Mouse (Mus musculus): ENCODE measurements around the gene Etv2. TPM values are rescaled to one million over a fixed set of nuclear protein-coding genes. Genes with fewer than 3 reads are reported as not detected.

The Etv2 gene
- polyA plus RNA-seq, 1 experiment = not detected

GRCm38 (mm10) chr7:30590927-30591604, 44.6 kb downstream of the Etv2 start:
- H3K27ac ChIP-seq (ENCODE audit: insufficient read depth, low read length) = no peak overlapping the region
- H3K4me3 ChIP-seq (ENCODE audit: insufficient read depth, low read length) = no peak overlapping the region
- peaks cover 5% of the 10 kb centered on the region; the same call in 1 of the 2 replicates for H3K4me1 ChIP-seq (ENCODE audit: control insufficient read depth, insufficient read depth, low read length)
- no peak for TF ChIP-seq CTCF (IDR thresholded peaks at IDR 0.05; ENCODE audit: borderline replicate concordance, insufficient read depth, low read length)
- no peak for TF ChIP-seq POLR2A (IDR thresholded peaks at IDR 0.05; ENCODE audit: low read depth, low read length)

DNA sequence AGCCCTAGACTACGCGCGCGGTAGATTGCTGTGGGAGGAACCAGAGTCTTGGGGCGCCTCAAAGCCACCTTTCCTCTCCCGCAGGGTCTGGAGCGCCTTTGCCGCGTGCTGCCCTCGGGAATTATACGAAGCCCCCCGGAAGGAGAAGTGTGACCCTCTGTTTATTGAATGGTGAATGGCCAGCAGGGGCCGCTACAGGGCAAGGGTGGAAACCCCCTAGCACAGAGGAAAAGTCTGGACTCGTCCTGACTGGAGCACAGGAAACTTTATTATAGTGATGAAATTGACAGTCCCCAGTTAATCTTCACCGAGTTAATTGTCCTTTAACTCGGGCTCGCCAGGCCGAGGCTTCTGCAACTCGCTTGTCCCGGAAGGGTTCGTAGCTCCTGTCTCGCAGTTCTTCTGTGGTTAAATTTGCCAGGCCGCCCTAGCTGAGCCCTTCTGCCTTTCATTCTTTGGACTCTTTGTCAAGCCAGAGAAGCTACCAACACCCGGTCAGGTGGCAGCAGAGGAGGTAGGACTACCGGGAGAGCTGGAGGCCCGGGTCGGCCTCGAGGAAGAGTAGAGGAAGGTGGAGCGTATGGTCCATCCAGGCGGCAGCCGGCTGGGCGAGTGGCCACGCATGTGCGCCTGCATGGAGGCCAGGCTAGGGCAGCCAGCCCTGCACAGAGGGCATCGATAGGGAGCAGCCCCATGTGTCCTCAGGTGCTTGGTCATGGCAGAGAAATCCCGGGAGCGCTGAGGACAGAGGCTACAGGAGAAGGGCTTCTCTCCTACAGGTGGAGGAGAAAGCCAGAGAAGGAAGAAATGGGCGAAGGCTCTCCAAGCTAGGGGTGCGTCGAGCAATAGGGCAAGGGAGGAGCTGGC, 46.0 kb downstream of the Etv2 start:
- Histone ChIP-seq H3K4me3 (ENCODE audit: insufficient read depth, low read length) (peak overlapping the region; percentile 62), H3K27ac (ENCODE audit: insufficient read depth, low read length) (peak overlapping the region; percentile 34)
- TF ChIP-seq POLR2A (IDR thresholded peaks at IDR 0.05; ENCODE audit: low read depth, low read length) (no peak), CTCF (IDR thresholded peaks at IDR 0.05; ENCODE audit: borderline replicate concordance, insufficient read depth, low read length) (peak; percentile 55)

DNA sequence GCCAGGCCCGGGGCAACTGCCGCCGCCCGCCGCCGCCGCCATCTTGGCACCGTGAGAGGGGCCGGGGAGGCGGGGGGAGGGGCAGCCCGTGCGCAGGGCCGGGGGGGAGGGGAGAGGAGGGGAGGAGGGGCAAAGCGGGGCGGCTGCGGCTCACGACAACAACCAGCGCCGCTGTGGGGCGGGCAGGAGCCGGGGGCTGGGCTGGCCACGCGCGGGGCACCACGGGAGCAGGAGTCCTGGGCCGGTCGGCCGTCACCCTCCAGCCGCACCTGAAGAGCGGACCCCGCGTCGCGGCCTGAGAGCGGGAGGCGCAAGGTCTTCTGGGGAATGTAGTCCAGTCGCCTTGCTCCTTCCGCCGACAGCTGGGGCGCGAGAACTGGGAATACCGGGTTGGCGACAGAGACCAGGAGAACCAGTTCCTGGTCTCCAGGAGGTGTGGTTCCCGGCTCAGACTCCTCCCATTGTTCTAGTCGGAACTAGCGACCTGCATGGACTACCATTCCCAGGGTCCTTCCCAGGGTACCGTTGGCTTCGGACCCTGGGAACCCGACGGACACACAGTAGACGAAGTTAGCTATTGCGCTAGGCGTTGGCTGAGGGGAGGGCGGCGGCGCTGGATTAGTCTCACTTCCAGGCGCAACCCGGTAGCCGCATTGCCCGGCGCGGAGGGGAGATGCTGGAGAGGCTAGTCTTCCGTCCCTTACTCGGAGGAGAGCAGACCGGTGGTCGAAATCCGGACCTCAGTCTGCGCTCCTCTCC, 46.8 kb downstream of the Etv2 start, which contains the start of gene Kmt2b:
Gene Kmt2b (minus strand): TSS at position 51 of the 759 bp plus-strand sequence.
- Histone ChIP-seq H3K4me3 (ENCODE audit: insufficient read depth, low read length) (peak within 1 kb of the TSS; percentile 94), H3K4me1 (ENCODE audit: control insufficient read depth, insufficient read depth, low read length) (peaks cover 5% of the 10 kb centered on the region; the same call in 1 of the 2 replicates), H3K27ac (ENCODE audit: insufficient read depth, low read length) (peak within 1 kb of the TSS; percentile 66)
- peak; percentile 89 for TF ChIP-seq POLR2A (IDR thresholded peaks at IDR 0.05; ENCODE audit: low read depth, low read length)
- TF ChIP-seq CTCF (IDR thresholded peaks at IDR 0.05; ENCODE audit: borderline replicate concordance, insufficient read depth, low read length) = no peak

More for the DNA sequence above, 46.0 kb downstream of the Etv2 start:
- H3K4me1 ChIP-seq (ENCODE audit: control insufficient read depth, insufficient read depth, low read length) = peaks cover 5% of the 10 kb centered on the region; the same call in 1 of the 2 replicates

DNA sequence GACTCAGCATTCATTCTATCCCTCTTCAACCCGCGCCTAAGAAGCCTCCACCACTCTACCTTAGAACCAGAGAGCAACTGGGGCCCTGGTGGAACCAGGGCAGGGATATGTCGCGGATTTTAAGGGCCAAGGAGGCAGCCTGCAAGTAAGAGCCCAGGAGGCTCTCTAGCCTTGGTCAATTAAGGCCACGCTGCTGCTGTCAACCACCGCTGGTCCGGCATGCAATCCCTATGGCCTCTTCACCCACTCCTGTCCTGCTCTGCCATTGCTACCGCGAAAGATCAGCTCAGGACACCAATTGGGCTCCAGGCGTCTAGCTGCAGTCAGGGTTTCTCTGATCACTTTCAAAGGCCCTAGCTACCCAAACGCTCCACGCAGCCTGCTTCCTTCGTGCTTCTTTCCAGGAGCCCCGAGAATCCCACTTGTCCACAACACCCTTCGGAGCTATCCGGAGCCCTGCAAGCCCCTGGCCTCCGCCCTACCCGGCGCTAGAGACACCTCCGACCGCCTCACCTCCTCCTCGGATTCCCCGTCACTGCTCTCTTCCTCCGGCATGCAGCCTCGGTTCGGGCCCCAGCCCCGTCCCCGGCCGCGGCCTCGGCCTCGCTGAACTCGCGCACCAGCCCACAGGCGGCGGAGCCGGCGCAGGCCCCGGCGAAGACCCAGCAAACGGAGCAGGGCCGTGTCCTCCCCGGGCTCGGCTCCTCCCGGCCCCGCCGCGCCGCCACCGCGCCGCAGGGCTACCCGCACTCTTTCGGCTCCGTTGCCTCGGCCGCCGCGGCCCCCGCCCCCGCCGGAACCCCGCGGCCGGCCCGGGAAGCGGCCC, 47.6 kb downstream of the Etv2 start:
- Histone ChIP-seq H3K4me1 (ENCODE audit: control insufficient read depth, insufficient read depth, low read length) (peaks cover 5% of the 10 kb centered on the region; the same call in 1 of the 2 replicates), H3K27ac (ENCODE audit: insufficient read depth, low read length) (peak overlapping the region; percentile 66), H3K4me3 (ENCODE audit: insufficient read depth, low read length) (peak overlapping the region; percentile 94)
- no peak for TF ChIP-seq POLR2A (IDR thresholded peaks at IDR 0.05; ENCODE audit: low read depth, low read length)
- TF ChIP-seq CTCF (IDR thresholded peaks at IDR 0.05; ENCODE audit: borderline replicate concordance, insufficient read depth, low read length) = no peak

- Histone ChIP-seq H3K4me3 (ENCODE audit: insufficient read depth, low read length) (peak overlapping the region; percentile 94), H3K4me1 (ENCODE audit: control insufficient read depth, insufficient read depth, low read length) (peaks cover 5% of the 10 kb centered on the region; the same call in 1 of the 2 replicates), H3K27ac (ENCODE audit: insufficient read depth, low read length) (no peak overlapping the region)
- no peak for TF ChIP-seq POLR2A (IDR thresholded peaks at IDR 0.05; ENCODE audit: low read depth, low read length)
- no peak for TF ChIP-seq CTCF (IDR thresholded peaks at IDR 0.05; ENCODE audit: borderline replicate concordance, insufficient read depth, low read length)
Observed at GRCm38 (mm10) chr7:30586455-30587020, 49.1 kb downstream of the Etv2 start.

DNA sequence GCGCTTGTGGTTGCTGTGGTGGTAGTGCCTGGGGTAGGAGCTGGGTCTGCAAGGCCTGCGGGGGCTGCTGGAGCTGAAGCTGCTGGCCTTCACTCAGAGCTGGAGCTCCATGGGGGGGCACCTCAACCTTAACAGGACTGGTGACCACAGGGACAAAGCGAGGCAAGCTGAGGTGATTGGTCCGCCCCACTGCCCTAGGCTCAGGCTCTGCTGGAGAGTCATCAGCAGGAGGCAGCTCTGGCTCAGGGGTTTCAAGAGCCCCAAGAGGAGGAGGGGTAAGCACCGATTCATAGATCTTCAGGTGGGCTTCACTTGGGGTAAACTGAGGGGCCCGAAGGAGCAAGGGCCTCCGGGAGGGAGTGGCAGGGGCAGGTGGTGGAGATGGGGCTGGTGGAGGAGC, 50.5 kb downstream of the Etv2 start:
- no peak overlapping the region for H3K4me3 ChIP-seq (ENCODE audit: insufficient read depth, low read length)
- H3K4me1 ChIP-seq (ENCODE audit: control insufficient read depth, insufficient read depth, low read length) = peaks cover 5% of the 10 kb centered on the region; the same call in 1 of the 2 replicates
- H3K27ac ChIP-seq (ENCODE audit: insufficient read depth, low read length) = no peak overlapping the region
- no peak for TF ChIP-seq POLR2A (IDR thresholded peaks at IDR 0.05; ENCODE audit: low read depth, low read length)
- TF ChIP-seq CTCF (IDR thresholded peaks at IDR 0.05; ENCODE audit: borderline replicate concordance, insufficient read depth, low read length) = no peak

GRCm38 (mm10) chr7:30584339-30584738, 51.3 kb downstream of the Etv2 start:
- no peak for TF ChIP-seq POLR2A (IDR thresholded peaks at IDR 0.05; ENCODE audit: low read depth, low read length)
- Histone ChIP-seq H3K4me1 (ENCODE audit: control insufficient read depth, insufficient read depth, low read length) (peaks cover 5% of the 10 kb centered on the region; the same call in 1 of the 2 replicates), H3K4me3 (ENCODE audit: insufficient read depth, low read length) (no peak overlapping the region), H3K27ac (ENCODE audit: insufficient read depth, low read length) (no peak overlapping the region)

Other genes with a start within 250 kb of the Etv2 start
- gene Tyrobp, start 222.1 kb downstream of the Etv2 start, polyA plus RNA-seq (2011; ENCODE audit: insufficient read length, low read depth, missing spikeins) = 7.6 TPM in 1 of 2 replicates, not detected in the other
- gene Hcst, start 216.0 kb downstream of the Etv2 start, polyA plus RNA-seq (2011; ENCODE audit: insufficient read length, low read depth, missing spikeins) = not detected in 2 replicates
- 0.42 and 1.1 TPM in 2 replicates for gene Nfkbid, start 214.1 kb downstream of the Etv2 start, polyA plus RNA-seq (2011; ENCODE audit: insufficient read length, low read depth, missing spikeins)
- gene Aplp1, start 190.3 kb downstream of the Etv2 start, polyA plus RNA-seq (2011; ENCODE audit: insufficient read length, low read depth, missing spikeins) = 30.8 and 34.2 TPM in 2 replicates
- not detected in 2 replicates for gene Kirrel2, start 178.2 kb downstream of the Etv2 start, polyA plus RNA-seq (2011; ENCODE audit: insufficient read length, low read depth, missing spikeins)
- gene Nphs1, start 177.5 kb downstream of the Etv2 start, polyA plus RNA-seq (2011; ENCODE audit: insufficient read length, low read depth, missing spikeins) = not detected in 2 replicates
- not detected in 2 replicates for gene Prodh2, start 142.2 kb downstream of the Etv2 start, polyA plus RNA-seq (2011; ENCODE audit: insufficient read length, low read depth, missing spikeins)
- 4.3 and 7.1 TPM in 2 replicates for gene Arhgap33, start 100.8 kb downstream of the Etv2 start, polyA plus RNA-seq (2011; ENCODE audit: insufficient read length, low read depth, missing spikeins)
- 55.6 and 58.1 TPM in 2 replicates for gene Hspb6, start 83.7 kb downstream of the Etv2 start, polyA plus RNA-seq (2011; ENCODE audit: insufficient read length, low read depth, missing spikeins)
- 7.7 and 8.0 TPM in 2 replicates for gene Proser3, start 83.6 kb downstream of the Etv2 start, polyA plus RNA-seq (2011; ENCODE audit: insufficient read length, low read depth, missing spikeins)
- gene Lin37, start 76.0 kb downstream of the Etv2 start, polyA plus RNA-seq (2011; ENCODE audit: insufficient read length, low read depth, missing spikeins) = 30.6 and 38.5 TPM in 2 replicates
- 49.1 and 79.1 TPM in 2 replicates for gene U2af1l4, start 72.6 kb downstream of the Etv2 start, polyA plus RNA-seq (2011; ENCODE audit: insufficient read length, low read depth, missing spikeins)
- 1.4 and 3.1 TPM in 2 replicates for gene Gm49396, start 72.5 kb downstream of the Etv2 start, polyA plus RNA-seq (2011; ENCODE audit: insufficient read length, low read depth, missing spikeins)
- 130 and 134 TPM in 2 replicates for gene Psenen, start 72.2 kb downstream of the Etv2 start, polyA plus RNA-seq (2011; ENCODE audit: insufficient read length, low read depth, missing spikeins)
- not detected in 2 replicates for gene Igflr1, start 70.4 kb downstream of the Etv2 start, polyA plus RNA-seq (2011; ENCODE audit: insufficient read length, low read depth, missing spikeins)
- 31.9 and 40.1 TPM in 2 replicates for gene Kmt2b, start 47.1 kb downstream of the Etv2 start, polyA plus RNA-seq (2011; ENCODE audit: insufficient read length, low read depth, missing spikeins)
- not detected in 2 replicates for gene Zbtb32, start 36.9 kb downstream of the Etv2 start, polyA plus RNA-seq (2011; ENCODE audit: insufficient read length, low read depth, missing spikeins)
- gene Upk1a, start 23.0 kb downstream of the Etv2 start, polyA plus RNA-seq (2011; ENCODE audit: insufficient read length, low read depth, missing spikeins) = 0.47 and 0.49 TPM in 2 replicates
- 550 and 557 TPM in 2 replicates for gene Cox6b1, start 9.7 kb downstream of the Etv2 start, polyA plus RNA-seq (2011; ENCODE audit: insufficient read length, low read depth, missing spikeins)
- gene Rbm42, start 14.5 kb upstream of the Etv2 start, polyA plus RNA-seq (2011; ENCODE audit: insufficient read length, low read depth, missing spikeins) = 32.9 and 33.9 TPM in 2 replicates
- gene Haus5, start 29.1 kb upstream of the Etv2 start, polyA plus RNA-seq (2011; ENCODE audit: insufficient read length, low read depth, missing spikeins) = 8.1 and 10.5 TPM in 2 replicates
- gene Pmis2, start 35.8 kb upstream of the Etv2 start, polyA plus RNA-seq (2011; ENCODE audit: insufficient read length, low read depth, missing spikeins) = not detected in 2 replicates
- gene 2200002J24Rik, start 63.1 kb upstream of the Etv2 start, polyA plus RNA-seq (2011; ENCODE audit: insufficient read length, low read depth, missing spikeins) = not detected in 2 replicates
- not detected in 2 replicates for gene Atp4a, start 76.4 kb upstream of the Etv2 start, polyA plus RNA-seq (2011; ENCODE audit: insufficient read length, low read depth, missing spikeins)
- gene Tmem147, start 93.7 kb upstream of the Etv2 start, polyA plus RNA-seq (2011; ENCODE audit: insufficient read length, low read depth, missing spikeins) = 136 and 144 TPM in 2 replicates
- not detected in 2 replicates for gene Gapdhs, start 107.8 kb upstream of the Etv2 start, polyA plus RNA-seq (2011; ENCODE audit: insufficient read length, low read depth, missing spikeins)
- 4.4 and 5.1 TPM in 2 replicates for gene Sbsn, start 115.6 kb upstream of the Etv2 start, polyA plus RNA-seq (2011; ENCODE audit: insufficient read length, low read depth, missing spikeins)
- not detected in 2 replicates for gene Dmkn, start 127.9 kb upstream of the Etv2 start, polyA plus RNA-seq (2011; ENCODE audit: insufficient read length, low read depth, missing spikeins)
- not detected in 2 replicates for gene Krtdap, start 152.0 kb upstream of the Etv2 start, polyA plus RNA-seq (2011; ENCODE audit: insufficient read length, low read depth, missing spikeins)
- gene Ffar2, start 187.9 kb upstream of the Etv2 start, polyA plus RNA-seq (2011; ENCODE audit: insufficient read length, low read depth, missing spikeins) = not detected in 2 replicates
- not detected in 2 replicates for gene Ffar3, start 220.3 kb upstream of the Etv2 start, polyA plus RNA-seq (2011; ENCODE audit: insufficient read length, low read depth, missing spikeins)
- not detected in 2 replicates for gene Ffar1, start 225.7 kb upstream of the Etv2 start, polyA plus RNA-seq (2011; ENCODE audit: insufficient read length, low read depth, missing spikeins)
- gene Cd22, start 244.5 kb upstream of the Etv2 start, polyA plus RNA-seq (2011; ENCODE audit: insufficient read length, low read depth, missing spikeins) = not detected in 2 replicates